Mouse (Mus musculus) CH12F3 (cell line): ENCODE data around the gene Dhx57.
"Not testable (repeated sequence)": the region's sequence is repeated elsewhere in the genome, so short reads cannot be mapped to it uniquely, and the experiment has no call there.

Experiments used
- in situ Hi-C: fragments of 300-500 bp; cut with MboI; formaldehyde crosslinking; loops from 2 replicates; pipeline ENCODE4 v1.14.3; 2020; ENCODE audit warnings: low sequenced_read_pairs

Gene Dhx57

DNA sequence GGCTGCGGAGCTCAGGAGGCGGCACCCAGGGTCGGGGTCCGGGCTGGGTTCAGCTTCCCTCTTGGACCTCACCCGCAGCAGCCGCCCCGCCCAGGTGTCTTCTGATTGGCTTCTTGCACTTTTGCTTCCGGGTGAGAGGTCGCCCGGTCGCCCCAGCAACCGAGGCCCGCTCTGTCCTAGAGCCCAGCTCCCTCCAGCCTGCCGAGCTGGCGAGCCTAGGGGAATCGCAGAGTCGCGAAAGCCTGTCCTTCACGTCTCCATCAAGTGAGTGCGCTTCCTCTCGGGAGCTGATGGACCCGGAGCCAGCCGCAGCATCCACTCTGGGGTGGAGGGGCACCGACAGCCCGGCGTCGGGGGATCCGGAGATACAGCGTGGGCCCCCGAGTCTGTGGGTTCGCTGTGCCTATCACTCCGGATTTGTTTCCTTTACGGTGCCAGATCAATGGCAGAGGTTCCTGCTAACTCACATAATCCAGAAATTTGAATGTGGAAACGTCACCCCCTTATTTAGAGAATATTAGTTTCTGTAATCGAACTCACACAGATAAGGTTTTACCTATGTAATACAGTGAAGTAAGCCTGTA, at the start of gene Dhx57, which contains the start of gene Morn2:
Dhx57 (minus strand) TSS at position 403 of the 584 bp plus-strand sequence.
Morn2 (plus strand) TSS at position 130 of the 584 bp plus-strand sequence.
- in situ Hi-C loops, result loop anchor here (25.0 kb wide), 1 partner anchor 272 kb away; no protein-coding TSS in a partner anchor

DNA sequence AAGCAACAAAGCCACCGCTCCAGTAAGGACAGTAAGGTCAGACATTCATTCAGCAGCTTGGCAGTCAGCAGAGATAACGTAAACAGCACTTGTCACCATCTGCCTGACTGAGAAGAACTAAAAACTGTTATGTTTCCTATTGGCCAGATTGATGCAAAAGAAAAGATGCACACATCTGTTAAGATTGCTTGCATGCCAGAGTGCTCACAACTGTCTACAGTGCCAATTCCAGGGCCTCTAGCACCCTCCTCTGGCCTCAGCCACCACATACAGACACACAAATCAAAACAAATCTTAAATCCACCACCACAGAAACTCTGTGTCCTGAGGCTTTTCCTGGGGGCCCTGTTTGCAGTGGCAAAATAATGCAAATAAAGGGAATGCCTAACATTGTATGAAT, 42.1 kb upstream of the Dhx57 start:
- in situ Hi-C loops, result no loop called here

DNA sequence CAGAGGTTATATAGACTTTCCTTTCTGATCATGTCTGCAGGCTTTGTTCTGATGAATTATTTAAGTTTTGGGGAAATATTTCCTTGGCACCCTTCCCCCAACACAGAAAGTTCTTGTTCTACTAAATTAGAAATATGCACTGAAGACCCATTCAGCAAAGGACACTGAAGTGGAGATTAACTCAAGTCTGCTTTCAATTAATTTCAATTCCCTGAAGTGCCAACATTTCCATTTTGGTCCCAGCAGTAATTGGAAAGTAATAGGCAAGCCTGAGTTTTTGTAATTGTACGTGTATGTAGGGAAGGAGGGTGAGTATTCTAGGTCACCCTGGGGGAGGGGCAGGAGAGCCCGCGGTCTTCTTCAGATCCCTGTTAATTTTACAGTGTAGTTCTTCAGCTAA, 36.2 kb upstream of the Dhx57 start:
- in situ Hi-C loops, result no loop called here

DNA sequence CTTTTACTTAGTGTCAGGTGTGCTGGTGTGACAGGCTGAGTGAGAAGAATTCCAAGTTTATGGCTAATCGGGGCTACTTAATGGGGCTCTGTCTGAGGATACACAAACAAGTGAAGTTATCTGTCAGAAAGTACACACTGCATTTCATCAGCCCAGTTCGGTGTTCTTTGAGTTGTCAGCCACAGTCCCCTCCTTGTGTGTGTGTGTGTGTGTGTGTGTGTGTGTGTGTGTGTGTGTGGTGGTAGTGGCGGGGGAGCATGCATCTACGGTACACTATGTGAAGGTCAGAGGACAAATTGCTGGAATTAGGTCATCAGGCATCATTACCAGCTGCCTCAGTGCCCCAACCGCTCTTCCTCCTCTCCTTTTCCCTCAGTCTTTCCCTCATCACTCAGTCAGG, 35.2 kb upstream of the Dhx57 start:
- in situ Hi-C loops, result no loop called here

DNA sequence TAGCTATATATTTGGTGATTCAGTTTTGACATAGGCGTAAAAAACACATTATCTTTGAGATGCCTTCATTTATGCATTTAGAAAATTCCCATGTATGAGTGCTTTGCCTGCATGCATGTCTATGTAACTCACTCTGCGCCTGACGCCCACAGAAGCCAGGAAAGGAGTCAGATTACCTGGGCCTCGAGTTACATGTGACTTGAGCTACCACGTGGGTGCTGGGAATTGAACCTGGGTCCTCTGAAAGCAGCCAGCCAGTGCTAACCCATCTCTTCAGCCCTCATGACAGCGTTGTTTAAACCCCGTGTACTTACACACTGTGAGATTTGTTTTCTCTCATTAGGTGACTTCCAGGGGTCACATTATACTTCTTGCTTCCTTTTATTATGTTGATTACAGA, 34.2 kb upstream of the Dhx57 start:
- in situ Hi-C loops, result no loop called here

DNA sequence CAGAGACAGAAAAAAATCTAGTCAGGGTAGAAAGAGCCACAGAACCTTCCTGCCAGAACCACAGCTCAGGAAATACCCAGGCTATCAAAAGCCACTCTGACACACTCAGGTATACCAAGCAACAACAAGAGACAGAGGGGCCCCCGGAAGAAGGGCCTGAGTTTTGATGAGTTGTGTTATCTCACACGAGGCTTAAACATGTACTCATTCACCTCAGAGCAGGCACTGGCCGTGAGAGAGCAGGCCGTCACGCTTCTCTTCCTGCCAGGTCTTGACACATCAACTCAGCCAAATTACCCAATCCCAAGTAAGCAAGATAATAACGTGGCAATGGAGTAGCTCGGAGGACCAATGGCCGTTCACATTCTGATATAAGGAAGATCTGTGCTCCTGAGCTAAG, 33.4 kb upstream of the Dhx57 start:
- in situ Hi-C loops, result no loop called here

DNA sequence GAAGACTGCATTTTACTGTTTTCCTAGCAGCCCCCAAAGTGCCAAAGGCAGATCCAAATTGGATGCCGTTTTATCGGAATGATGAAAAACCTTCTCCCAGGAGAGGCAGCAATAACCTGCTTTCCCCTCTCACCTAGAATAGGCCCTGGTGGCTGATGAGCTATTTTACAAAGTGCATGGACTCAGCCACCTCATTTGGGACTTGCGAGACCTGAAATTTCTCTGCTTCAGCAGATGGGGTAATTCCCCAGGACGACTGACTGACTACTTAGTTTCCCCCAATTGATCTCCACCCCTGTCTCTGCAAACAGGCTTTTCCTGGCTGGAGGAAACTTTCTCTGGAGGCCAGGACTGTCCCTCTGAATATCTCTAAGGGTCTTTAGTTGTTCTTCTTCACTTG, 32.7 kb upstream of the Dhx57 start:
- in situ Hi-C loops, result no loop called here

DNA sequence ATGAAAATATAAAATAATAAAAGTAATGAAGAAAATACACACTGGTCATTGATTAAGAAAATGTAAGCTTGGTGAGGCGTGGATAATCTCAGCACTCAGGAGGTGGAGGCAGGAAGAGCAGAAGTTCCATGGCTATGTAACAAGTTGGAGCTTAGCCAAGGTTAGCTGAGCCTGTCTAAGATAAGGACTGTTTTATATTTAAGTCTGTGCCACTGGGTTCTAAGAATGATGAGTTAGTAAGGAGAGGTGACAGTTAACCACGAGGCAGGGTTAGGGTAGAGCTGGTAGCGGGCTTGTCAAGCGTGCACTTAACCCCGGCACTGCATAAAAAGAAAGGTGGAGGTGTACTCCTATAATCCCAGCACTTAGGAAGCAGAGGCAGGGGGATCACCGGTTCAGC, 32.0 kb upstream of the Dhx57 start:
- in situ Hi-C loops, result no loop called here

DNA sequence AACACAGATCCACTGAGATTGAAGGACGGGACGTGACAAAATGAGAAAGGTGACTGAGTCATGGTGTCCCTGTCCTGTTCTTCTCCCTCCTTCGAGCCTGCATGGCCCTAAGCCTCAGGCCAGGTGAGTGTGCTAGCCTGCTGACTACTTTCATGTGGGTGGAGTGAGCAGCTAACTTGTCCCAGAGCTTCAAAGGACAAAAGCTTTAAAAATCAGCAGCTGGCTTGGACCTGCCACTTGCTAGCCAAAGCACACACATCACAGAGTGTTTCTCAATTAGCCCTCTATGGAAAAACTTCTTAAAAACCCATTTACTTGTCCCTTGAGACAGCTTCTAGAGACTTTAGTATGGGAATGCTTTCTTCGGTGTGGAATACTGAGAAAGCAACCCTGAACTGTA, 22.1 kb upstream of the Dhx57 start:
- in situ Hi-C loops, result no loop called here

DNA sequence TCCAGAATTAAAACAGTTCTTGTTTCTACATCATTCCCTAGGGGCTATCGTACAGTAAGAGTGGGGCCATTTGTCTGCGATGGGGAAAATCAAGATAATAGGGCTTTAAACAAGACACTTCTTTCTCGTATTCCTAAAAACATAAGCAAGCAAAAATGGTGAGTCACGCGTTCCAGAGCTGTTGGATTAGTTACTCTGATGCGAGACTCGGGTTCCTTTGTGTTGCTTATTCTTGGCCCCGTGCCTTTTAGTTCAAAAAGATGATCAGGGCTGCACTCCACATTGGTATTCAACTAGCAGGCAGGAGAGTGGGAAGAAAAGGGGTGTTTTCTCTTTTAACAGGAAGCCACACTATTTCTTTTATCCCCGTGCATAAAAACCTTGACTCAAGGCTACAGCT, 21.5 kb upstream of the Dhx57 start:
- in situ Hi-C loops, result no loop called here

DNA sequence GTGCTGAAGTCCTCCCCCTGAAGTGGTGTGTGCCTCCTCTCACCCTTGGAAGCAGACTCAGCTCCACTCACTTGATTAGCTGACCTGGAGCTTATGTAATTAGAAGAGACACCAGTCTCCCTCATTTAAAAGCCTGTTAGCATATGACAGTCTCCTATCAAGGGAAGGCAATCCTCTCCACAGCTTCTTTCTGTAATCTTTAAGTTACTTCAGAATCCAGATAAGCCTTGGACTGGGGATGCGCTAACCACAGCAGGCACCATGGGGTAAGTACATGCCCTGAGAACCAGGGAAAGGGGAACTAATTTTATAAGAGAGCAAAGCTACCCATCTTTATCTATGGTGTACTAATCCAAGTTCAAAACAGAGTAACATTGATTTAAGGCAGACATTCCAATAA, 17.0 kb upstream of the Dhx57 start, which contains the start of gene Arhgef33:
Arhgef33 (plus strand) TSS at position 157 of the 400 bp plus-strand sequence.
- in situ Hi-C loops, result no loop called here

DNA sequence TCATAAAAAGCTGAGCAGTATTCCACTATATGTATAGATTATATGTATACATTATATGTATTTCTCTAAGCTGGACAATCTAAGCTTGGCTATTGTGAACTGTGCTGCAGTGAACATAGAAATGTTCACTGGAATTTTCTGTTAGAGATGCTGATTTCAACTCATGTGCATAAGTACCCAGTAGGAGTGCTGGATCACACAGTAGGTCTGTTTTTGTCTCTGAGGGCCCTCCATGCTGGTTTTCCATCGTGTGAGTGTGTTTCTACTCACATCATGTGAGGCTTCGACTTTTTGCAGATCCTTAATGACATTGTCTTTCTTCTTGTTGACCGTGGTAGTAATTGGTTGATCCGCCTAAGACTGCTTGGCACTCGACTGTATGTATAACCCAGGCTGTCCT, 8.6 kb upstream of the Dhx57 start:
- in situ Hi-C loops, result loop anchor here (25.0 kb wide), 1 partner anchor 263 kb away; no protein-coding TSS in a partner anchor

DNA sequence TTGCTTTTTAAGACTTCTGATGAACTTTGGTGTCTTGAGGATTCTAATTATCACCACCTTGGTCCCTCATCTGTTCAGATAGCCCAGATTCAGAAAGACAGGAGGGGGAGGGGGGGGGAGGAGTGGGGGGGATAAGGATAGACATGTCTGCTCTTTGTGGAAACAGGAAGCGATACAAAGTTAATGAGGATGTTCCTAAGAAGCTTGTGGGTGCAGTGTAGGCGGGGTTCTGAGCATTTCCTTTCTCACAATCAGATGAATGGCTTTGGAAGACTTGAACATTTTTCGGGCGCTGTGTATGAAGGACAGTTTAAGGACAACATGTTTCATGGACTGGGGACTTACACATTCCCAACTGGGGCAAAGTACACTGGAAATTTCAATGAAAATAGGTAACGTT, 5.0 kb upstream of the Dhx57 start:
- in situ Hi-C loops, result loop anchor here (25.0 kb wide), 1 partner anchor 267 kb away; no protein-coding TSS in a partner anchor

DNA sequence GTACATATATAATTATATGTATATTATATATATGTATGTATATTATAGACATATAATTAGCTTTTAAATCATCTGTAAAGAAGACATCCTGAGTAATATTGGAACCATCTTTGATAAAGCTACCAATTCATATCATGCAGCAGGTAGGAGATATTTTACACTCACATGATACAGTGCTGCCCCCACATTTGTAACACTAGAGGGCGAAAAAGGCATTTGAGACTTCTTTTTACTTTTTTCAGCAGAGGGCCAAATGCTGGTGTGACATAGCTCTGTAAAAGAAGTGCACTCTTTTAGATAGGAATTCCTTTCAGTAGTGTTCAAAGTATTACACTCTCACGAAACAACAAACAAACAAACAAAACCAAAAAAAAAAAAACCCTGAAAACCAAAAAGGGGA, 872 bp upstream of the Dhx57 start:
- in situ Hi-C loops, result loop anchor here (25.0 kb wide), 1 partner anchor 271 kb away; no protein-coding TSS in a partner anchor

DNA sequence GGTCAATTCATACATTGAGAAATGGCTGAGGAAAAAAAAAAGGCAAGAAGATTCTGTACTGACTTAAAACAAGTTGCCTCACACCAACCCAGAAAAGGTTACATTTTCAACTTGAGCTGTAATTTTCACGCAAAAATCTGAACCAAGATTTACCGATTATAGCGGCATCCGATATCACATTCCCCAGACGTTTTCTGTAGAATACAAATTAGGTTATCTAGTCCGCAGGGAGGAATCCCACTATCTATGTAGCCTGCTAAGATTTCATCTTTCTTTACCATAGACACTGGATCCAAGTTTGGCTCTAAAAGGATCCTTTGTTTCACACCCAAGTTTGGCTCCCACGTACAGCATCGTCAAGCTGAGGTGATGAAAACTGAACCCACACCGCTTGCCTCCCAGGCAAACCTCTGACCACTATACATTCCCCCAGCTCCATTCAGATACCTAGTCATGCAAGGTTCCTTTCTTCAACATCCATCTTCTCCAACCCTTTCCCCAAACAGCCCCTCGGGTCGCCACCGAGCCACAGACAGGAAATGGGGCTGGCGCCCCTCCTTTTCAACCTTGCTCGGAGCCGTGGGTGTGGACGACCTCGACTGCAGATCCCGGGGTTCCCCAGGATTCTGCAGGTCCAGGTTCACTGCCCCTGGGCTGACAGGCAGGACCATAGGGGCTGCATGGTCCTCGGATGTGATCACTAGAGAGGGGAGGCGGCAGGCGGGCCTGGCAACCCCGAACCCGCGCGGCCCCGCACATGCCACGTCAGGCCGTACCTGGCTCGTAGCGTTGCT, 799 bp downstream of the Dhx57 start:
- in situ Hi-C loops, result loop anchor here (25.0 kb wide), 1 partner anchor 273 kb away; no protein-coding TSS in a partner anchor

DNA sequence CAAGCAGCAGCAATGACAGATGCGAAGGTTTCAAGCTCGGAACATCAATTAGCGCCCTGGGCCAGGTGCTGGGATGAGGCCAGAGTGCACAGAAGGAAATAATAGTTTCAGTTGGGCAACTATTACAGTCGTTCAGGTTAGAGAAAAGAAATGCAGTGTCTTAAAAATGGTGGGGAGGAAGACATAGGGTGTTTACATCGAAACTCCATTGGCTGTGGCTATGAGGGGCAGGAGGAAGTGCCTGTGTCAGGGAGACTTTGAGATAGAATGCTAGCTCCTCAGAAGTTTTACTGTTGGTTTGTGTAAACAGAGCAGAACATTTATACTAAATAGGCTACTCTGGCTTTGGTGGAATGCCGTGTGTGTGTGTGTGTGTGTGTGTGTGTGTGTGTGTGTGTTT, 2.3 kb downstream of the Dhx57 start:
- in situ Hi-C loops, result loop anchor here (25.0 kb wide), 1 partner anchor 274 kb away; no protein-coding TSS in a partner anchor

DNA sequence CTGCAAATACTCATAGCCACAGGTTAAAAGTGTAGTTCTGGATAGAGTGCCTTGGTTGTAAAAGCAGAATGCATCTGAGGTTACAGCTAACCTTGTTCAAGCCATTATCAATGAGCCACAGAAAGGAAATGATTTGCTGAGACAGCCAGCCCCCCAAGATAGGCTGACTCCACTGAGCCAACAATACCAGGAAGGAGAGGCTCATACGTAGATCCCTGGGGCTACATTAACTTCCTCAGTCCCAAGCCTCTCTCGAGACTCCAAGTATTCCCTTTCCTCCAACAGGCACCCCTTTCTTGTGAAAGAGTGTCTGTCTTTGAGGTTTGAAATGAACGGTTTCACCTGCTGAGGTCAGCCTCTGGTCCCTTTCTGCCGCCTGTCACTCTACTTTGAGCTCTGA, 5.8 kb downstream of the Dhx57 start:
- in situ Hi-C loops, result loop anchor here (25.0 kb wide), 1 partner anchor 278 kb away; no protein-coding TSS in a partner anchor

DNA sequence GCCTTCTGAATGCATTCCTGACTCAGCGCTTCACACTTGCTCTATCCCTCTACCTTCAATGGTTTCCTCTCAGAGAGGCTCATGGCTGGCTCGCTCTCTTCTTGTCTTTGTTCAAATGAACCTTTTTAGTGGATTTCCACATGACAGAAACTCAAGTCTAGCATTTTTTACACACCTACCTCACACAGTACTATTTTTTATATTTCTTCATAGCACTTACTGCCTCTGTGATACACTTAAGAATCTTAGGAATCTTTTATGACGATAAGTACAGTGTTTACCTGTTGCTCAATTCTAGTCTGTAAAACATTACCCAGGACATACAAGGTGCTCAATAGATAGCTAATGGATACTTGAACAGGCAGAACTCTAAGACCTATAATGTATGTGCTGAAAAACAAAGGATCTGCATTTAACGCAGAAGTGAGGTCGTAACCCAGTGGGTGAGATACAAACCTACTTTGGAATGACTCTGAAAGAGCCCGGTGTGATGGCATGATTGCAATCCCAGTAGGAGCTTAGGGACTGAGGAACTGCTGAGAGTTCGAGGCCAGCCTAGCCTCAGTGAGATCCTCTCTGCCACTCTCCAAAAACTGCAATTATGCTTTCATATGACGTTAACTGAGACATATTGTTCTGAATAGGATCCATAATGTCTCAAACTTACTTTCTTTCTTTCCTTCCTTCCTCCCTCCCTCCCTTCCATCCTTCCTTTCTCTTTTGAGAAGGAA, 10.8 kb downstream of the Dhx57 start:
- in situ Hi-C loops, result loop anchor here (25.0 kb wide), 1 partner anchor 283 kb away; no protein-coding TSS in a partner anchor

DNA sequence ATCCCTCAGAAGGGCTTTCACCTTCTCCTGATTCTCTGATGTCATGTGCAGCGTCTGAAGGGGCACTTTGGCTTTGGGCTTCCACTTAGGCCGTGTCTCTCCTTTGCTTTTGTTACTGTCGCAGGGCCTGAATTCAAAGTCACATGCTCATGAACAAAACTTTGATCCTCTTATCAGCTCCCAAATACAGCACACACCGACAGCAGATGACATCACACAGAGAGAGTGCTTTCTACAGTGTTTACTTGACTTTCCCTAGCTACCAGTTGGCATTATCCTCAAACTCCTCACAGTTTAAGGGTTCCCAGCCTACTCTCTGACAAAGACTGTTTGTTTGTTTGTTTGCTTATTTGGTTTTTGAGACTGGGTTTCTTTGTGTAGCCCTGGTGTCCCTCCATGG, 12.0 kb downstream of the Dhx57 start:
- in situ Hi-C loops, result loop anchor here (25.0 kb wide), 1 partner anchor 284 kb away; no protein-coding TSS in a partner anchor

DNA sequence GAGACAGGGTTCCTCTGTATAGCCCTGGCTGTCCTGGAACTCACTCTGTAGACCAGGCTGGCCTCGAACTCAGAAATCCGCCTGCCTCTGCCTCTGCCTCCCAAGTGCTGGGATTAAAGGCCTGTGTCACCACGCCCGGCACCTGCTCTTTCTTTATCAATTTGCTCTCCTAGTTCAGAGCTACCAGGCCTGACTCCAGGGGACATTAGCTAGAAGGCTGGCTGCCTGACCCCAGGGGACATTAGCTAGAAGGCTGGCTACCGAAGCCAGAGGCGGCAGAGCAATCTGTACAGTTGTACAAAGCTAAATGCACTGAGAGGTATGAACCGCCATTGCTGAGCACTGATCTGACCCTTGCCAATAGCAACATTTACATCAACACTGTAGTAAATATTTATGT, 19.7 kb downstream of the Dhx57 start:
- in situ Hi-C loops, result not testable (repeated sequence)

DNA sequence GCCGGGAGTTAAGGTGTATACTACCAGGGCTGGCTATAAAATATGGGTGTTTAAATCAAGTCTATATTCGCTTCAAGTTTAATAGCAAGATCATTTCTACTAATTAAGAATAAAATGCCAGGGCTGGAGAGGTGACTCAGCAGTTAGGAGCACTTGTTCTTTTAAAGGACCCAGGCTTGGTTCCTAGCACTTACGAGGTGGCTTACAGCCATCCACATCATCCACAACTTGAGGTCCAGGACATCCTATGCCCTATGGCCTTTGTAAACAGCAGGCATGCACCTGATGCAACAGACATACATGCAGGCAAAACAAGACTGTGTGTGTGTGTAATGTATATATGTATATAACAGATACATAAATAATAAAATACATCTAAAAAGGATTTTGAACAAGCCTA, 22.1 kb downstream of the Dhx57 start:
- in situ Hi-C loops, result no loop called here
